Mouse (Mus musculus) left cerebral cortex, postnatal 36 days (tissue): ENCODE results near the gene Zfp65. TPM values are rescaled to one million over a fixed set of nuclear protein-coding genes. Genes with fewer than 3 reads are reported as not detected.
"Not testable (repeated sequence)": the region's sequence is repeated elsewhere in the genome, so short reads cannot be mapped to it uniquely, and the experiment has no call there.

Source experiments
- DNase-seq, 2 experiments: peaks; one replicate each; pipeline ENCODE4 v3.0.0; 2021 to 2022; ENCODE audit warnings: low spot score in 2 of 2, mixed read lengths in 1 of 2
- intact Hi-C: fragments of 180-260 bp; cut with DNase I; formaldehyde crosslinking; loops from one replicate; pipeline ENCODE4 v1.15.1; 2025
- total RNA-seq, 2 experiments: library from RNA; stranded (reverse); gene quantifications; 2 replicates each; pipeline ENCODE4 v1.2.3; 2021

Gene Zfp65
- total RNA-seq: 10 to 100 TPM; 10.9 to 14.9 TPM

DNA sequence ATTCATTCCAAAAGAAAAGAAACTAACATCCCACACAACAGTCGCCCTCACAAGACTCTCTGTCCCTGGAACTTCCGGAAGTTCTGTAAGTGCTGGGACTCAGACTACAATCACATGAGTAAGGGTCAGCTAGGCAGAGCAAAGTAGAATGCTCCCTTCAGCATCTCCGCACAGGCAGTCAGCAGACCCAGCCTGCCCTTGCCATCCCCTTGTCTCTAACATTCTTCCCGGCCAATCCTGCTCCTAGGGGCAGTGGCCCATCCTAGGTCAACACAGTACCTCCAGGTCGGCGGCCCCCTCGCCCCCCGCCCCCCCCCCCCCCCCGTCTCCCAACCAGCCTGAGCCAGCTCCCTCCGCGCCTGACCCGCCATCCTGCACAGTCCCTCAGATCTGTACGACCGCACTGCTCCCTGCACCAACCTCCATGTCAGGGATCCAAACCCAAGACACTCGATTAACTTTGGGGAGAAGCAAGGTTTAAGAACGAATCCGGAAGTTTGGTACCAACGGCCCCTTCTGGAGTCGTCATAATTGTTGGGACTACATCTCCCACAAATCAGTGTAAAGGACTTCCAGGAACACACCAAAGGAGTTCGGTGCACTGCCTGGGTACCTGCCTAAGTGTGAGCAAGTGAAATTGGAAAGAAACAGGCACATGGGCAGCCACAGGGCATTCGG is at the start of gene Zfp65:
TSS of gene Zfp65 (minus strand) at position 533 of the 678 bp plus-strand sequence.
- intact Hi-C loops: loop anchor here (10.0 kb wide), 1 partner anchor 106 kb away; the partner anchor contains the start of gene Gm10037
- peak; percentile 61 to 68 for DNase-seq

DNA sequence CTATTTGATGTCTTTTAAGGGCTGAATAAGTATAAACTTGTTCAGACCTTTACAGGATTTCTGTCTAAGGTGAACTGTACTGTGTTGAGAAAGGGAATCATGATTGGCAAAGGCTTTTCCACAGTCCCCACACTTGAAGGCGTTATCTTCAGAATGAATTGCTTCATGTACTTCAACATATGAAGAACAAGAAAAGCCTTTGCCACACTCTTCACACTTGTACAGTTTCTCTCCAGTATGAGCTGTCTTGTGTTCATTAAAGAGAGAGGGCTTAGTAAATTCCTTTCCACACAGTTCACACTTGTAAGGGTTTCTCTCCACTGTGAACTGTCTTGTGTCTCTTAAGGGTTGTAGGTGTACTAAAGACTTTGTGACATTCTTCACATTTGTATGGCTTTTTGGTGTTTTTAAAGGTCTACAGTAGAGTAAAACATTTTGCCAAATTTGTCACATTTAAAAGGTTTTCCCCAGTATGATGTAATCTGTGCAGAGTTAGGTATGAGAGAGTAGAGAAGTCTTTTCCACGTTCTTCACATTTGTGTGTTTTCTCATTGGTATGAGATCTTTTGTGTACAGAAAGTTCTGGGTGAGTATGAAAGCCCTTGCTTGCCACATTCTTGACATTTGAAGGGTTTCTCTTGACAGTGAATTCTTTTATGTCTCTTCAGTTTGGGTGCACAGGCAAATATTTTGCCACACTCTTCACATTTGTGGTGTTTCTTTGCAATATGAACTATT is 34.2 kb upstream of the Zfp65 start:
- intact Hi-C loops: no loop called here
- DNase-seq: no peak

GRCm38 (mm10) chr13:67759966-67760365 is 31.0 kb upstream of the Zfp65 start:
- intact Hi-C loops: loop anchor here (10.0 kb wide), 1 partner anchor 55 kb away; the partner anchor contains the start of gene Zfp273
- DNase-seq: no peak

GRCm38 (mm10) chr13:67755761-67756160 is 26.8 kb upstream of the Zfp65 start:
- no peak for DNase-seq
- intact Hi-C loops: loop anchor here (10.0 kb wide), 1 partner anchor 59 kb away; the partner anchor contains the start of gene Zfp273

DNA sequence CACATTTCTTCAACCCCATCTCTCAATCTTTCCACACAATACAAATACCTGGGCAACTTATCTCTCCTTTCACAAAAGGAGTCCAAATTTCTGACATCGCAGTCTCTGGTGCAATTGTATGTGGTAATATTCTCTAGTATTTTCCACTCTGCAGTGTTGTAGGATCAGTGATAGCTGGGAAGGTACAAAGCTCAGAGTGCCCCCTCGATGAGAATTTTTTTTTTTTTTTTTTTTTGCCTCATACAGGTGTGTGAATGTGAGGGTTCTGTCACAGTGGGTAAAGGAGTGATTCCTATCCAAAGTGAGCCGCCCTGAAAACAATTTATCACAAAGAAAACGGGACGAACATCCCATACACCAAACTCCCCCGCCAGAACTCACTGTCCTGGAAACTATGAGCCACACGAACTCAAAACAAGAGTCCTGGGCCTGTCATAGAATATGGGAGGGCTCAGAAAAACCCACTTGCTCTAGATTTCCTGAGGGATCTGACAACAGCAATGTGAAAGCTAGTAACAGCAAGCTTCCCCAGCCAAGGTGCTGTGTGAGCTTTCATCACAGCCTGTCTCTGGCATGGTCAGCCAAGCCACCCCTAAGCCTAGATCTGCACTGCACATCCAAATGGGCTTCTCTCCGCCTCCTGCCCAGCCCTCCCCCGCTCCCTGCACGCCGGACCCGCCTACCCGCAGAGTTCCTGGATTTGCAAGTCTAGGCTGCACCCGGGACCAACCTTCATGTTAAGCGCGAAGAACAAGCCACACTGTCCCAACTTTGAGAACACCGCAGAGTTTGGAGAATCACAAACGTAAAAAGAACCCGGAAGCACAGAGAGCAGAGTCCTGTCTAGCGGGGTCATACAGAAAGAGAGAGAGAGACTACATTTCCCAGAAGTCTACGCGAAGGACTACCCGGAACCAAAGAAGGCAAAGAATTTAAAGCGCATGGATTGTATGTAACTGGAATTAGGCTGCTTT is 25.6 kb upstream of the Zfp65 start, which contains the start of gene Zfp85:
TSS of gene Zfp85 (minus strand) at position 896 of the 974 bp plus-strand sequence.
- intact Hi-C loops: loop anchor here (10.0 kb wide), 1 partner anchor 60 kb away; the partner anchor contains the start of gene Zfp273
- DNase-seq: peak; percentile 61 to 68

DNA sequence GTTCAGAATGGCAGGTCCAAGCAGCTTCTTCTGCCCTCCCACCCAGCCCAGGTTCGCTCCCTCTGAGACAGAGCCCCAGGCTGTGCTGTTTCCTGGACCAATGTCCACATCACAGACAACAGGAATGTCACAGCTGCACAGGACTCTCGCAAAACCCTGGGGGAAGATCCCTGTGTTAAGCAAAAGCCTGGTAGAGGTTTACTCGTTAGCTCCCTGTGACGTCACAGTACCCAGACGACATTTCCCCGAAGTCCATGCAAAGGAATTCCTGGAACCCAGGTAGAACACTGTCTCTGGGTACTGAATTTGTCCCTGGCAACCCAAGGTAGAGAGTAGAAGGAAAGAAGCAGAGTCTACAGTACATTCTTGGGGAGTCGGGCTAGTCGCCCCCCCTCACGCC is 14.9 kb upstream of the Zfp65 start:
- intact Hi-C loops: no loop called here
- DNase-seq: no peak

GRCm38 (mm10) chr13:67742941-67743340 is 14.0 kb upstream of the Zfp65 start:
- DNase-seq: no peak
- intact Hi-C loops: no loop called here

DNA sequence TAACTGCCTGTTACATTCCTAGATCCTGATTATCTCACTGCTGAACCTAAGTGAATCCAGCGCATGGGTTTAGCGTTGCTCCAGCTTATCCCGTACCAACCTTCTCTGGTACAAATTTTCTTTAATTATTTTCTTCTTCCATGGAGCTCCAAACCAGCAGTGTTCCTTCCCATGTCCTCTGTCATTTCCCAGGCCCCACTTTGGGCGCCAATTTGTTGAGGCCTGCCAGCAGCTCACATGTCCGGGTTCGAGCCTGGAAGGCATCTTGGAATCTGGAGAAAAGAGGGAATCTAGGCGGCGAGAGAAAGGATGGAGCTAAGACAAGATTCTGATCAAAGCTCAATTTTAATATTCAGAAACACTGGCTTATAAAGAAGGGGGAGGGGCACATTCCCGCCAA is 5.4 kb upstream of the Zfp65 start:
- intact Hi-C loops, DNase-seq: not testable (repeated sequence)

DNA sequence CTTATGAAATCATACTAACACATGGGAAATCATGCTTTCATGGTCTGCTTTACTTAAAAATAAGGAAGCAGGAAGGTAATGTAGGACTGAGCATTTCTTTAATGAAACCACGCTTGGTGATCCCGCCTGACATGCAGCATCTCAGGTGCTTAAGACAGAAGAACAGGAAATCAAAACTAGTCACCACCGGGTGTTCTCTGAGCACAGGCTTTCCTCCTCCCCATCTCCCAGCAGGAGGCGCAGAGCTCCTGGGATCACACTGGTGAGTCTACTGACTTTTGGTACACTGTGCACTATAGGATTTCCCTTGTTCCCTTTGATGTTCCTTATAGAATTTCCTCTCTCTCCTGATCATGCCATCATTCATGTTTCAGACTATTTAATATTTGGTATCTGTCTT is 468 bp upstream of the Zfp65 start:
- intact Hi-C loops: loop anchor here (10.0 kb wide), 1 partner anchor 105 kb away; the partner anchor contains the start of gene Gm10037
- peak; percentile 13 to 22 for DNase-seq

DNA sequence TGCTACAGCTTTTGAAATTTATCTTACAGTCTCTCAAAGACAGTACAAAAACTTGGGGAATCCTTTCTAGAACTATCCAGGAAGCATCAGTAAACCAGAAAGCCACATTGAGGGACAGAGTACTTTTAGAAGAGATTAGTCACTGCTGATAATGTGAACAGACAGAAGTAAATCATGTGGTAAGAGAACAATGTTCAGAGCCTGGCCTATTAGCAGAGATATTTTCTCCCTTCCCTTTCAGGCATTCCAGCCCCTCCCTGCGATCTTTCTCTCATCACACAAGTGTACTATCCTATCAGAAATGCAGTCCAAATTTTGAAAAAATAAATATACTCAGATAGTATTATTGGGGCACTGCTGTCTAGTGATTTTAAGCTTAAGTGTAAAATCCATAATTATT is 867 bp downstream of the Zfp65 start:
- intact Hi-C loops: loop anchor here (10.0 kb wide), 1 partner anchor 107 kb away; the partner anchor contains the start of gene Gm10037

DNA sequence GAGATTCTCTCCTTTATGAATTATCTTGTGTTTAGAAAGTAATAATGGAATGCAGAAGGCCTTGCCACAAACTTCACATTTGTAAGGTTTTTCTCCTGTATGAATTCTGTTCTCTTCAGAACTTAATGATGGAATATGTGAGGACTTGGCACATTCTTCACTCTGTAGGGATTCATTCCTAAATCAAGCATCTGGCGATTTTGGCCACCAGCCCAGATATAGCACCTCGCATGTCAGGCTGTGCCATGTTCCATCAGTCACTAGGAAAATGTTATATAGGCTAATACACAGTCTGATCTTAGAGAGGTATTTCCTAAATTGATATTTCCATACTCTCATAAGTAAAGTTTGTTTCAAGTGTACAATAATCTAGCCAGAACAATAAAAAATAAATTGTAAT is 3.6 kb downstream of the Zfp65 start:
- intact Hi-C loops: loop anchor here (10.0 kb wide), 1 partner anchor 109 kb away; the partner anchor contains the start of gene Gm10037
- not testable (repeated sequence) for DNase-seq

More for the DNA sequence above, 867 bp downstream of the Zfp65 start:
- no peak for DNase-seq

DNA sequence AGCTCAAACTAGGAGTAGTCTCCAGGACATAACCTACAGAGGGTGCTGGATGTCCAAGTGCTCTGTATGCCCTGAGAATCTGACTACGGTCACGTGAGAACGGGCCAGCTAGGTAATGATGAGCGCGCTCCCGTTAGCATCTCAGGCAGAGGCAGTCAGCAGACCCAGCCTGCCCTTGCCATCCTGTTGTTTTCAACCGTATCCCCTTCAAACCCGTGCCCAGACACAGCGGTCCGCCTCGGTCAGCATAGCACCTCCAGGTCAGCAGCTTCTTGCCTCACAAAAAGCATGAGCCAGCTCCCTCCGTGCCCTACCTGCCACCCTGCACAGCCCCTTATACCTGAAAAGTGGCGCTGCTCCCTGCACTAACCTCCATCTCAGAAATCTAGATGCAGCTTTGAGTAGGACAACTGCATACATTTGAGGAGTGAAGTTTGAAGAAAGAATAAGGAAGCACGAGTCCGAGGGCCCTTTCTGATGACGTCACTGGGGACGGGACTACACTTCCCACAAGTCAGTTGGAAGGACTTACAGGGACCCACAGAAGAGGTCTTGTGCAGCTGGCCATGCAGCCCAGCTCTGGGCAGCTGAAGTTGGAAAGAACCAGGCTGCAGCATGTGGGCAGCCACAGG is 5.0 kb downstream of the Zfp65 start:
- peak; percentile 87 to 91 for DNase-seq
- intact Hi-C loops: loop anchor here (1.0 to 10.0 kb wide), 3 partner anchors 41 to 111 kb away; partner anchors contain the start of genes Gm10037, Gm49345 and Zfp729a

DNA sequence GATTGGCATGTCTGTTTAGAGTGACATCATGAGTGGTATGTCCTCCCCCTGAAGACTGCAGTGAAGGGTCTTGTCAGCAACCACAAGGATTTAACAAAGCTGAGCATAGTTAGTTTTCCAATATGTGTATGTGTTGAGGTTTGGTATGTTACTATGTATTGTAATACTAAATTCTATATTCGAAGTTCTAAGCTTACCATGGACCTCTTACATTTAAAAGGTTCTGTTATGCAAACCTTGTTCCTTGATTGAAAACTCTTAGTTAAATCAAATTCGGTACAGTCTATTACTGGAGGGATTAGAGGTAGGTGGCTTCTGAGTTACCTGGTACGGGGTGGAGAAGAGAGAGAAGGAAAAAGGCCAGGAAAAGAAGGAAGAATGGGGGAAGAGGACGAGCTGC is 42.0 kb downstream of the Zfp65 start, which contains the start of gene Zfp738:
TSS of gene Zfp738 (minus strand) at position 101 of the 400 bp plus-strand sequence.
- no peak for DNase-seq
- intact Hi-C loops: no loop called here

DNA sequence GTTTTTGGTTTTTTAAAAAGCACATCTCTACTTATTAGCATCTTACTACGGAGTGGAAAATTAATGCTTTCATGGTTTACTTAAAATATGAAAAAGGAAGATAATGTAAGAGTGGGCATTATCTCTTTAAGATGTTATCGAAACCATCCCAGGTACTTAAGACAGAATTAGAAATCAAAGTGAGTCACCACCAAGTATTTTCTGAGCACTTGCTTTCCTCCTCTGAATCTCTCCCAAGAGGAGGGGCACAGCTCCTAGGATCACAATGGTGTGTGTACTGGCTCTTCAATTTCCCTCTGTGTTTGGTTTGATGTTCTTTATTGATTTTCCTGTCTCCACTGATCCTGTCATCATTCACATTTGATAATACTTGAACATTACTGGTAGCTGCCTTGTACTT is 45.1 kb downstream of the Zfp65 start:
- not testable (repeated sequence) for DNase-seq
- intact Hi-C loops: loop anchor here (1.0 kb wide), 2 partner anchors 40 to 47 kb away; partner anchors contain the start of genes Gm49345 and Zfp729a

GRCm38 (mm10) chr13:67682959-67683735 is 45.8 kb downstream of the Zfp65 start:
- peak; percentile 89 for DNase-seq
- intact Hi-C loops: loop anchor here (1.0 kb wide), 2 partner anchors 41 to 46 kb away; partner anchors contain the start of genes Gm49345 and Zfp729a

DNA sequence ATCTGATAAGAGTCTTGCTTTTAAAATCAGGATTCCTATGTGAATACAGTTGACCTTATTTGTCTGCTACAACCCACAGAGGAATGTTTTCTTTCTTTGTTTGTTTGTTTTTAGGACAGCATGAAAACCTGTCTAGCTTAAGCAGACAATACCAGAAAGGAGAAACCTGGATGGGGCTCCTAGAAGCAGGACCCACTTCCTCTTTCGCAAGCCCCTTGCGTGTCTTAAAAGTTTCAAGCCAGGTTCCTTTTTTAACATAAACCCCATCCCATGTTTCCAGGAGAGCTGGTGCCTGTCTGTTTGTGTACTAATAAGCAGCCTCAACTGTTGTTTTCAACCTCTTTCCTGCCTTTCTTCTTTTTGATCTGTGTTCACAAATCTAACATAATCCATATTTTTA is 54.1 kb downstream of the Zfp65 start:
- no peak for DNase-seq
- intact Hi-C loops: no loop called here
